Mouse (Mus musculus): Measurements from ENCODE around the gene Aspdh.

GRCm38 (mm10) chr7:44497361-44498055 lies 32.3 kb downstream of the Aspdh start:
- no peak for TF ChIP-seq POLR2A (IDR thresholded peaks at IDR 0.05; ENCODE audit: control insufficient read depth, low read depth, low read length)
- TF ChIP-seq CTCF (IDR thresholded peaks at IDR 0.05; ENCODE audit: control insufficient read depth, insufficient read depth, insufficient replicate concordance, low read depth, low read length) = no peak

Data from testis, adult 2 months (tissue).